Mouse (Mus musculus) midbrain, embryonic 15.5 days (tissue): ENCODE results near the gene Mipol1. TPM values are rescaled to one million over a fixed set of nuclear protein-coding genes. Genes with fewer than 3 reads are reported as not detected.

Experiments used
- ATAC-seq: fragments of 200-750 bp; cut with Nextera tagmentation; replicated peaks from 2 replicates; pipeline ENCODE4 v1.8.0; 2017; ENCODE audit warnings: moderate TSS enrichment
- H3K27ac ChIP-seq: fragments of 300-500 bp; sonication (generic); 2 replicates; pipeline ENCODE4 v1.5.1; 2015; ENCODE audit warnings: mild to moderate bottlenecking, inconsistent platforms
- H3K27me3 ChIP-seq: fragments of 300-500 bp; sonication (generic); replicated peaks from 2 replicates; pipeline ENCODE4 v1.6.1; 2015; ENCODE audit warnings: inconsistent platforms
- H3K36me3 ChIP-seq: fragments of 300-500 bp; sonication (generic); replicated peaks from 2 replicates; pipeline ENCODE4 v1.6.1; 2015; ENCODE audit warnings: inconsistent platforms
- H3K4me1 ChIP-seq: fragments of 300-500 bp; sonication (generic); 2 replicates; pipeline ENCODE4 v1.6.1; 2015; ENCODE audit warnings: inconsistent platforms
- H3K4me2 ChIP-seq: fragments of 300-500 bp; sonication (generic); 2 replicates; pipeline ENCODE4 v1.6.1; 2015; ENCODE audit warnings: inconsistent platforms, mild to moderate bottlenecking, moderate library complexity
- H3K4me3 ChIP-seq: fragments of 300-500 bp; sonication (generic); 2 replicates; pipeline ENCODE4 v1.5.1; 2015; ENCODE audit warnings: mild to moderate bottlenecking, inconsistent platforms
- H3K9ac ChIP-seq: fragments of 300-500 bp; sonication (generic); 2 replicates; pipeline ENCODE4 v1.6.1; 2015; ENCODE audit warnings: mild to moderate bottlenecking, inconsistent platforms
- H3K9me3 ChIP-seq: fragments of 300-500 bp; sonication (generic); 2 replicates; pipeline ENCODE4 v1.6.1; 2016; ENCODE audit warnings: inconsistent platforms
- WGBS: fragments of 180-500 bp; shearing (Covaris S2); methylation state at CpG from one replicate; pipeline ENCODE4 v1.1.7; 2015; ENCODE audit warnings: mixed read lengths; 5-methylcytosine and 5-hydroxymethylcytosine counted together
- polyA plus RNA-seq: library from polyadenylated mRNA; unstranded; fragments of >200 nt; fragmentation: Nextera tagmentation; extraction: Ambion mirVana; gene quantifications from 2 replicates; pipeline ENCODE4 v1.2.1, GENCODE M21; 2015

Mipol1 gene
- polyA plus RNA-seq, 1 experiment from 2014 or later = 4.3 TPM

- no peak overlapping the region for H3K4me2 ChIP-seq
- no peak overlapping the region for H3K9ac ChIP-seq
- no peaks in the 10 kb centered on the region for H3K9me3 ChIP-seq
- no peak for ATAC-seq
- no peak overlapping the region for H3K27ac ChIP-seq
- 89% methylated on average over 4 of the region's 4 CpGs for WGBS
- H3K27me3 ChIP-seq = peaks cover 5% of the 10 kb centered on the region; the same call in 1 of the 2 replicates
- no peaks in the 10 kb centered on the region for H3K4me1 ChIP-seq
- H3K36me3 ChIP-seq = no peaks in the 10 kb centered on the region
- H3K4me3 ChIP-seq = no peak overlapping the region
These were observed 280.9 kb downstream of the Mipol1 start for GRCm38 (mm10) chr12:57511127-57511526.

- 90% methylated on average over 5 of the region's 5 CpGs for WGBS
- no peak for ATAC-seq
- H3K36me3 ChIP-seq = no peaks in the 10 kb centered on the region
These were observed 281.3 kb downstream of the Mipol1 start for GRCm38 (mm10) chr12:57511560-57511959.

GRCm38 (mm10) chr12:57514552-57514951 lies 284.3 kb downstream of the Mipol1 start:
- no peaks in the 10 kb centered on the region for H3K9me3 ChIP-seq
- no peak overlapping the region for H3K27ac ChIP-seq
- no peak overlapping the region for H3K4me3 ChIP-seq
- WGBS = 50% methylated on average over 1 of the region's 1 CpGs
- H3K4me2 ChIP-seq = no peak overlapping the region
- H3K9ac ChIP-seq = no peak overlapping the region
- no peaks in the 10 kb centered on the region for H3K4me1 ChIP-seq
- H3K36me3 ChIP-seq = no peaks in the 10 kb centered on the region
- ATAC-seq = no peak
- H3K27me3 ChIP-seq = peaks cover 5% of the 10 kb centered on the region; the same call in 1 of the 2 replicates

More at GRCm38 (mm10) chr12:57511560-57511959, 281.3 kb downstream of the Mipol1 start:
- no peak overlapping the region for H3K4me3 ChIP-seq
- no peak overlapping the region for H3K9ac ChIP-seq
- H3K27ac ChIP-seq = no peak overlapping the region
- no peaks in the 10 kb centered on the region for H3K4me1 ChIP-seq
- H3K27me3 ChIP-seq = peaks cover 5% of the 10 kb centered on the region; the same call in 1 of the 2 replicates
- no peak overlapping the region for H3K4me2 ChIP-seq
- no peaks in the 10 kb centered on the region for H3K9me3 ChIP-seq

- no peak for ATAC-seq
- WGBS = 46% methylated on average over 12 of the region's 12 CpGs
- Histone ChIP-seq H3K27ac (no peak overlapping the region), H3K4me2 (no peak overlapping the region), H3K4me1 (no peaks in the 10 kb centered on the region), H3K36me3 (no peaks in the 10 kb centered on the region), H3K9ac (no peak overlapping the region), H3K27me3 (peaks cover 5% of the 10 kb centered on the region; the same call in 1 of the 2 replicates), H3K4me3 (no peak overlapping the region), H3K9me3 (no peaks in the 10 kb centered on the region)
These were observed 285.6 kb downstream of the Mipol1 start for GRCm38 (mm10) chr12:57515702-57516377.

- Histone ChIP-seq H3K9ac (no peak overlapping the region), H3K4me3 (no peak overlapping the region), H3K27me3 (peaks cover 61% of the 10 kb centered on the region), H3K4me2 (no peak overlapping the region), H3K4me1 (peaks cover 5% of the 10 kb centered on the region), H3K36me3 (no peaks in the 10 kb centered on the region), H3K9me3 (no peaks in the 10 kb centered on the region), H3K27ac (no peak overlapping the region)
- 89% methylated on average over 4 of the region's 4 CpGs for WGBS
- ATAC-seq = no peak
These were observed 298.1 kb downstream of the Mipol1 start for GRCm38 (mm10) chr12:57528335-57528734.

- peaks cover 12% of the 10 kb centered on the region for H3K4me1 ChIP-seq
- ATAC-seq = peak; percentile 79
- H3K4me3 ChIP-seq = no peak overlapping the region
- no peak overlapping the region for H3K4me2 ChIP-seq
- WGBS = 3% methylated on average over 9 of the region's 9 CpGs
- H3K36me3 ChIP-seq = no peaks in the 10 kb centered on the region
- no peak overlapping the region for H3K9ac ChIP-seq
- no peaks in the 10 kb centered on the region for H3K9me3 ChIP-seq
- H3K27me3 ChIP-seq = peaks cover 79% of the 10 kb centered on the region
- no peak overlapping the region for H3K27ac ChIP-seq
These were observed 300.2 kb downstream of the Mipol1 start for GRCm38 (mm10) chr12:57530474-57530873.

- no peaks in the 10 kb centered on the region for H3K9me3 ChIP-seq
- no peak overlapping the region for H3K9ac ChIP-seq
- H3K36me3 ChIP-seq = no peaks in the 10 kb centered on the region
- no peak; the same call in 1 of the 2 replicates for ATAC-seq
- H3K4me3 ChIP-seq = no peak overlapping the region
- peak overlapping the region; percentile 21; the same call in 1 of the 2 replicates for H3K4me2 ChIP-seq
- peaks cover 19% of the 10 kb centered on the region for H3K4me1 ChIP-seq
- H3K27me3 ChIP-seq = peaks cover 83% of the 10 kb centered on the region
- 4% methylated on average over 6 of the region's 6 CpGs for WGBS
- H3K27ac ChIP-seq = no peak overlapping the region
These were observed 304.3 kb downstream of the Mipol1 start for GRCm38 (mm10) chr12:57534517-57534878.

GRCm38 (mm10) chr12:57534879-57535611 lies 304.8 kb downstream of the Mipol1 start:
- no peaks in the 10 kb centered on the region for H3K9me3 ChIP-seq
- peak overlapping the region; percentile 21; the same call in 1 of the 2 replicates for H3K4me2 ChIP-seq
- no peak overlapping the region for H3K27ac ChIP-seq
- peak; percentile 81 for ATAC-seq
- WGBS = under 1% methylated on average over 36 of the region's 39 CpGs
- H3K27me3 ChIP-seq = peaks cover 84% of the 10 kb centered on the region
- no peak overlapping the region for H3K9ac ChIP-seq
- peaks cover 19% of the 10 kb centered on the region for H3K4me1 ChIP-seq
- H3K36me3 ChIP-seq = no peaks in the 10 kb centered on the region
- H3K4me3 ChIP-seq = no peak overlapping the region

GRCm38 (mm10) chr12:57536056-57536908 lies 306.1 kb downstream of the Mipol1 start:
- Histone ChIP-seq H3K4me3 (no peak overlapping the region), H3K27ac (no peak overlapping the region), H3K36me3 (no peaks in the 10 kb centered on the region), H3K4me2 (no peak overlapping the region), H3K4me1 (peaks cover 14% of the 10 kb centered on the region), H3K9ac (no peak overlapping the region), H3K27me3 (peaks cover 82% of the 10 kb centered on the region), H3K9me3 (no peaks in the 10 kb centered on the region)
- ATAC-seq = 0 out of 2 replicates have a peak, but pooled peaks have one; percentile 29
- WGBS = 4% methylated on average over 25 of the region's 25 CpGs

- no peak for ATAC-seq
- Histone ChIP-seq H3K27ac (no peak overlapping the region), H3K27me3 (peaks cover 81% of the 10 kb centered on the region), H3K9me3 (no peaks in the 10 kb centered on the region), H3K36me3 (no peaks in the 10 kb centered on the region), H3K9ac (no peak overlapping the region), H3K4me3 (no peak overlapping the region), H3K4me1 (peaks cover 14% of the 10 kb centered on the region), H3K4me2 (no peak overlapping the region)
- WGBS = 7% methylated on average over 11 of the region's 11 CpGs
These were observed 306.9 kb downstream of the Mipol1 start for GRCm38 (mm10) chr12:57536909-57537670.

- H3K27me3 ChIP-seq = peaks cover 81% of the 10 kb centered on the region
- no peak overlapping the region for H3K27ac ChIP-seq
- H3K4me1 ChIP-seq = peaks cover 18% of the 10 kb centered on the region
- no peak overlapping the region for H3K4me3 ChIP-seq
- H3K9ac ChIP-seq = no peak overlapping the region
- 2% methylated on average over 21 of the region's 21 CpGs for WGBS
- peak overlapping the region; percentile 41 for H3K4me2 ChIP-seq
- no peaks in the 10 kb centered on the region for H3K9me3 ChIP-seq
- H3K36me3 ChIP-seq = no peaks in the 10 kb centered on the region
- no peak for ATAC-seq
These were observed 307.8 kb downstream of the Mipol1 start for GRCm38 (mm10) chr12:57537791-57538587.
